Mouse (Mus musculus): Measurements from ENCODE around the gene Gm8369.
"Not testable (repeated sequence)": the region's sequence is repeated elsewhere in the genome, so short reads cannot be mapped to it uniquely, and the experiment has no call there.

Gm8369 gene

DNA sequence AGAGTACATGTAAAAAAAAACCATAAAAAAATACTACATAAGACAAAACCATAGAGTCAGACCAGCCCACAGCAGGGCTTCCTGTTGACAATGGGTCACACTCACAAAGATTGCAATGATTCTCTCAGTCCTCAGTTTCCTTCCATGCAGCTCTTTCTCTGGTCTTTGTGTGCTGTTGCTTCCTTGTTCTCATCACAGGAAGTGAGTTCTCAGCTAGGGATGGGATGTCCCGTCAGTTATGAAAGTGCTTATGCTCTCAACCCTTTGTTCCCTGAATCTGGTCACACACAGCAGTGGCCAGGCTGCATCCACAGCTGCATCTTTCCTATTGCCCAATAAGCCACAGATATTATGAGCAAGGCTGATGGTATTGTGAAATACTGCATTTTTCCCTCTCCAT, 27.7 kb downstream of the Gm8369 start:
- DNase-seq (ENCODE audit: low read depth, low spot score): no peak

GRCm38 (mm10) chr19:11516246-11516645, 30.5 kb downstream of the Gm8369 start, which contains the start of gene Ms4a6b:
TSS of gene Ms4a6b (plus strand) at chr19:11516512.
- no peak for DNase-seq (ENCODE audit: low read depth, low spot score)

DNA sequence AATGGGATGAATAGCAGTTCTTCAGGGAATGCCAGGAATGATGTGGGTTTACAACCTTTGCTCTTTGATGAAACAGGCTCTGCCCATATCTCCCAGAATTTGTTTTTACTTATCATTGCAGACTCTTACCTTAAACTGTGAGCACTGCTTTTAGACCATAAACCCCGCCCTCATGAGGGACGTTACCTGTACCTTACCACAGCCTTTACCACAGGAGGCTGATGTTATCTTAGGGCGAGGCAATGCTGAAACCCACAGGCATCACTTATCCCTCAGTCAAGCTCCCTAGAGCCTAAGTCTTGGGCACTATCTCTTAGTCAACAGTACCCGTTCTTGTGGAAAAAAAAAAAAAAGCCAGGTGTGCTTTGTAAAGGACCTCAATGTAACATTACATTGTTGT, 31.1 kb downstream of the Gm8369 start:
- no peak for DNase-seq (ENCODE audit: low read depth, low spot score)

GRCm38 (mm10) chr19:11517373-11517772, 31.6 kb downstream of the Gm8369 start:
- not testable (repeated sequence) for DNase-seq (ENCODE audit: low read depth, low spot score)

DNA sequence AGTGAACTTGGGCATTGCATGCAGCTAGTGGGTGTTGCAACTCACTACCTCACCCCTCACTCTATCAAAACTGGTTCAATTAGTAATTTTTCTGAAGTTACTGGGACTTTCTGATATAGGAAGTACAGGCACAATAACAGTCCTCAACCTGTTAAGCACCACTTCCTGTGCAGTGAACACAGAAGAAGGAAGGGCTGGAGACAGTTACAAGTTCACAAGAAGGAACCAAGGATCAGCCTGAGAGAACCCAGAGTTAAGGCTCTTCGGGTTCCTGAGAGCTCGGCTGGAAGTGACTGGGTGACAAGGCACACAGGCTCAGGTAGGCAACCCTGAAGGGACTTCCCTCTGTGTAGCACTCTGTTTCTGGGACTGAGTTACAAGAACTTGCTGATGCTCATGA, 32.6 kb downstream of the Gm8369 start:
- DNase-seq (ENCODE audit: low read depth, low spot score): not testable (repeated sequence)

DNA sequence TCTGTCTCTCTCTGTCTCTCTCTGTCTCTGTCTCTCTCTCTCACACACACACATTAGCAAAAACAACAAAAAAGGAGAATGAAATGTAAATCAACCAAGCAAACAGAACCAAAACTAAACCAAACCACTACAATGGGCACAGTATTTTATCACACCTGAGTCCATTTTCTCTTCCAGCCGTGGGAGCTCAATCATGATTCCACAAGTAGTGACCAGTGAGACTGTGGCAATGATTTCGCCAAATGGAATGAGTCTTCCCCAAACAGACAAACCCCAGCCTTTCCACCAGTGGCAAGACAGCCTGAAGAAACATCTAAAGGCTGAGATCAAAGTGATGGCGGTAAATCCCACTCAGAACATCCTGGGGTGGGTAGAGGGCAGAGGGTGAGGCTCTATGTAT, 34.4 kb downstream of the Gm8369 start:
- no peak for DNase-seq (ENCODE audit: low read depth, low spot score)

- no peak for DNase-seq (ENCODE audit: low read depth, low spot score)
These were observed 47.7 kb downstream of the Gm8369 start for GRCm38 (mm10) chr19:11533421-11533820.

DNA sequence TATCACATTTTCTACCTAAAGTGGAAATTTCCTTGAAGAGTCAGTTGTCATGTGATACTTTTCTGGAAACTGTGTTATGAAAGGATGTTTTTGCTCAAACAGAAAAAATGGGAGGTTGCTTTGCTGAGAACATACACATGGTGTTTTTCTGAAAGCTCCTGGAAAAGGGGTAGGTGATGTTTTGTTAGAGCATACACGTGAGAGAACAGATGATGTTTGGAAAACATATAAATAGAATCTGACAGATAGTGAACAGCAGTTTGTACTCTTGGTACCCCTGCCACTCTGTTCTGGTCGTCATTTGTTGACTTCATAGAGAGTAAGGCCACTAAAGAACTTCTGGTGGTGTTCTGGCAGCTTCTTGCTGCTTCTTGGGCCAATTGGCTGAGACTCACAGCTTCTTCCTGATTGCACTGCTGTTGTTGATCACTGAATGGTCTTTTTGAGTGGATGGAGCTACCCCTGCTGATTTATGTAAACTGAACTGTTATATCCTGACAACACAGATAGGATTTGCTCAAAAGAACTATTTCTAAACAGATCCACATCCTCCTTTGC, 48.2 kb downstream of the Gm8369 start:
- no peak for DNase-seq (ENCODE audit: low read depth, low spot score)

DNA sequence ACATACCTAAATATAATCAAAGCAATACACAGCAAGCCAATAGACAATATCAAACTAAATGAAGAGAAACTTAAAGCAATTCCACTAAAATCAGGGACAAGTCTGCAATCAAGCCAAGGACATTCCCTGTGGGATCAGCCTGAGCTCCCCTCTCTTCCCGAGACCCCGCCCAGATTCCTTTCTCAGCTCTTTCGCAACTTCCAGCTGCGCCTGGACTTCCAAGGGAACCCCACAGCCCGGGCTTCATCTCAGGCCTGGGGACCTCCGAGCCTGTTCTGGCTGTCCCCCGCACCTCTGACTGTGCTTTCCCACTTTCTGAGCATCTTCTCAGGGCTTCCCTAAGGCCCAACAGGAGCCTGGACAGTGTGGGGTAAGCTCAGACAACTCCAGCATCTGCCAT, 50.9 kb downstream of the Gm8369 start, which contains the start of gene Ms4a4d:
Gene Ms4a4d, plus strand, starts transcription at position 209 of the 400 bp plus-strand sequence.
- no peak for DNase-seq (ENCODE audit: low read depth, low spot score)

DNA sequence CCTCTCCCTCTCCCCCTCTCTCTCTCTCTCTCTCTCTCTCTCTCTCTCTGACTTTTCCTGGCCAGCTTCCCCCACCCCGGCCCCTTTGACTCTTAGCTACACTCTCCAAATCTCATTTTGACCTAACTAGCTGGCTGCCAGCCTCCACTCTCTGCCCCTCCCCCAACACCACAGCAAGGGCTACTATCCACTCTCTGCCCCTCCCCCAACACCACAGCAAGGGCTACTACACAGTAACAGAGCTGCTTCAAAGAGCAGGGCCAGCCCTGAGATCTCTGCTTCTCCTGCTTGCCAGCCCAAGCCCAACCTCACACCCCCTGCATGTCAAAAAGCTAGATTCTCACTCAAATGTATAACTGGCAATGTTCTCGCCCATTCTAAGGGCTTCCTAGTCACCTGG, 51.6 kb downstream of the Gm8369 start:
- DNase-seq (ENCODE audit: low read depth, low spot score): peak; percentile 26

- not testable (repeated sequence) for DNase-seq (ENCODE audit: low read depth, low spot score)
These were observed 54.6 kb downstream of the Gm8369 start for GRCm38 (mm10) chr19:11540166-11540821.

DNA sequence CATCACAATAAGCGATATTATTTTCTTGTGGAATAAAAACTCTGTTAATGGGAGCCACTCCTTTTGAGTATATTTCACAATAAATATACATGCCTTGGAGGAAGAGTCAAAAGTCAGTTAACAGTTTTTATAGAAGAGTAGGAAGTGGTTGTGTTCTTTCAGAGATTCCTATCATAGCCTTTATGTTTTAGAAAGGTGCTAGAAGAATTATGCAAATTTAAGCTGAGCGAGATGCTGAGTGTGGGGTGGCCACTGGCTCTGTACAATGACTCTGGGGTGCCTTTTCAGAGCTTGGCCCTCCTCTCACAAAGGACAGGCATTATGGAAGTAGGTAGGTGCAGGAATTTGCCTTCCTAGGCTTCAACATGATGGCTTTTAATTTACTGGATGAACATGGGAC, 58.6 kb downstream of the Gm8369 start:
- not testable (repeated sequence) for DNase-seq (ENCODE audit: low read depth, low spot score)

DNA sequence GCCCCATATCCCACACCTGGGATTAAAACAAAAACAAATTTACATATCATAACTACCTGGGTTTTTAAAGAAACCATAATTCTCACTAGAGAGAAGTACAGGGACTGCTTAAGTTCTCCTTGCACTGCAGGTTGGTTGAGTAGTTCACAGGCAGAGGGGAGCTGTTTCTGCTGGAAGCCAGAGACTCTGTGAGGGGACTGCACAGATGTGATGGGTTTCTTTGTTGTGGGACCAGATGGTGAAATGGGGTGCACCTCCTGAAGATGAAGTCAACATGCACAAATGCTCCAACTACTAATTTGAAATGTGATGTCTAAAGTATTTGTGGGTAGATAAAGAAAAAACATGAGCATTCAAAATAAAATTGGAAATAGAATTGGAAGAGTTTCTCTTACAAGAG, 62.2 kb downstream of the Gm8369 start:
- no peak for DNase-seq (ENCODE audit: low read depth, low spot score)

DNA sequence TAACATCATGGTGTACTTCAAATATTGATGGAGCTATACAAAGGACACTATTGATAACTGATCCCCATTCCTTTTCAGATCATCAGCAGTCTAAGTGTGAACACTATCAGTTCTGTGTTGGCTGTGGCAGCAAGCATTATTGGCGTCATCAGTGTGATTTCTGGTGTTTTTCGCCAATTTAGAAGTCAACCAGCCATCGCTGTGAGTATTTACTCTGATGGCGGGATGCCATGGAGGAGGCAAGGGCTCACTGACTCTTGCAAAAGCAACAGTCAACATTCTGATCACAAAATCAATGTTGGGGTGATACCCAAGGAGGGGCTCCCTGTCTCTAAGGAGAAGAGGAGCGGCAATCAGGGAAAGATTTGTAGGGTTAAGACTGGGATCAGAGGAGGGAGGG, 69.0 kb downstream of the Gm8369 start:
- no peak for DNase-seq (ENCODE audit: low read depth, low spot score)

GRCm38 (mm10) chr19:11559560-11559959, 73.8 kb downstream of the Gm8369 start:
- DNase-seq (ENCODE audit: low read depth, low spot score): not testable (repeated sequence)

Measured in forelimb bud, embryonic 11.5 days (tissue).